Mouse (Mus musculus): ENCODE results near the gene Mkrn2os. TPM values are rescaled to one million over a fixed set of nuclear protein-coding genes. Genes with fewer than 3 reads are reported as not detected.

The Mkrn2os gene
- polyA plus RNA-seq, 3 experiments from 2014 or later, result 0.48 to 0.52 TPM; not detected in 1

- ATAC-seq, result no peak
Observed at GRCm38 (mm10) chr6:115582328-115583115, 9.9 kb downstream of the Mkrn2os start.

GRCm38 (mm10) chr6:115580810-115581209 lies 11.6 kb downstream of the Mkrn2os start:
- peak; percentile 8 for ATAC-seq

GRCm38 (mm10) chr6:115577941-115578340 lies 14.4 kb downstream of the Mkrn2os start:
- ATAC-seq, result peak; percentile 63

DNA sequence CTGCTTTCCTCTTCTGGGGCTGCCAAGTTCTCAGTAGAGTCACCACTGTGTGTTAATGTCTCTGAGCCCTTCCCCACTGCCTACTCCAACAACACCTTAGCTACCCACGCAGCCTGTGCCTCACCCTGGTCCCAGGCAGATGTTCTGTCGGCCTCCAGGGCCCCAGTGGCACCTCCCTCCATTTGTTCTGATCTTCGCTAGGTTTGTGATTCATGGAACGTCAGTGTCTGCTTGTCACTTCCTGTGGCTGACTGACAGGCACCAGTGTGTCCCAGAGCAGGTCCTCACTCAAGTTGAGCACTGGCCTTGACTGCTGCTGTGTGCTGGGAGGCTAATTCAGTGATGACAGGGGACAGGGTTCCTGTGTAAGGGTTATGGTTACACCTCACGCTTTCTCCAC lies 15.0 kb downstream of the Mkrn2os start:
- peak; percentile 73 for ATAC-seq

DNA sequence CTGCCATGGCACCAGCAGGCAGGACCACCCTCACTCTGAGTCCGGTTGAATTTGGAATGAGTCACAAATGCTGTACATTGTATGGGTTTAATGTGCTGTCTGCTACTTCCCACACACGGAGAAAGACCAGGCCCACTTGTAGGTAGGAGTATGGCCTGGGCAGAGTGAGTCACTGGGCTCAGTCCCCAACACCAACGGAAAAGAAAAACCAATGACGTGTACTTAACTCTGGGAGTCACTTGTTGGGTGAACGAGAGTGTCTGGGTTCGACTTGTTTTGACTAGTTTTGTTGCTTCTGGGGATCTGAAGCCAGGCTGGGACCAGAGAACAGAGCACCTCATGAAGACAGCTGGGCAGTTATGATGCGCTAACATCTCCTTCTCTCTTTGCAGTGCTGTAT lies 18.2 kb downstream of the Mkrn2os start:
- peak; percentile 41 for ATAC-seq

GRCm38 (mm10) chr6:115565479-115566045 lies 26.8 kb downstream of the Mkrn2os start:
- no peak for ATAC-seq

GRCm38 (mm10) chr6:115559651-115560632 lies 32.4 kb downstream of the Mkrn2os start:
- ATAC-seq, result no peak

DNA sequence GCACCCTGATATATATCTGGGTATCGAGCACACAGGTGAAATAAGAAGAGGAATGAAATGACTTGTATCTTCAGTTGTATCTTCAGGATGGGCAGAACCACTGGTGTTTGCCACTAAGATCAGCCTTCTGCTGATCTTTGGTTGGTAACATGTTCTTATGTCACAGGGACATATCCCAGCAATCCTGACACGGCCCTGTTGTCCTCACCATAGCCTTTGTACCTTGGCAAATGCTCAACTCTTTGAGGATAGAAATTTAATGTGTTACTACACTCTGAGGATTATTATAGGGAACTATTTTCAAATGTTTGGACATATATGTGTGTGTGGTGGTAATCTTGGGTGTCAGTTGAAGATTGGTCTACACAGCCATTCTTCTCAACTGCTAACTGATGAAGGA lies 34.2 kb downstream of the Mkrn2os start:
- no peak for ATAC-seq

DNA sequence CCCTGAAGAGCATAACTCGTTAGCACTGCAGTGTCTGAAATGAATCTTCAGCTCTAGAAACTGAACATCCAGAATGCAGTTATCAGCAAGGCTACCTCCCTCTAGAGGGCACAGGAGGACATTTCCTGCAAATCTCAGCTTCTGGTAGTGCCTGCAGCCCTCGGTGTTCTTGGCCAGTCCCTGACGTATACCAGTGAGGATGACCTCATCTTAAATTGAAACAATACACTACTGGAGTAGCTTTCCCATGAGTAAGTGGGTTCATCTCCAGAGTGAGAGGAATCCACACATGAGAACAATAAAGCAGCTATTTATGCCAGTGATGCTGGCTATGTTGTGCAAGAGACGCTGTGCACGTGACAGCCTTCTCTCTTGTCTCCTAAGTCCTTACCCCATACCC lies 36.9 kb downstream of the Mkrn2os start:
- ATAC-seq, result no peak

DNA sequence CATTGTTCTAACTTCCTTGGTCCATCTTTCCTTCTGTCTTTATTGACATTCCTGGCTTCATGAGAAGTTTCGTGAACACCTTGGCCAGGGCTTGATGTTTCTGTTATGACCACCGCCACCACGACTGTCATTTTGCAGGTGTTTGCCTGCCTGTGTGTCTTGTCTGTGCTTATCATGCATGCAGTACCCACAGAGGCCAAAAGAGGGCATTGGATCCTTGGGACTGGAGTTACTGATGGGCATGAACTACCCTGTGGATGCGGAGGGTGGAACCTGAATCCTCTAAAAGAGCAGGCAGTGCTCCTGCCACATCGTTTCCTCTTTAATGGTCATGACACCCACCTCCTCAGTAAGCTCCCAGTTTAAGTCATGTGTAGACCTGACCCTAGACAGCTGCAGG lies 46.1 kb downstream of the Mkrn2os start:
- no peak for ATAC-seq

GRCm38 (mm10) chr6:115544442-115544970 lies 47.9 kb downstream of the Mkrn2os start, which contains the start of gene Tsen2:
Gene Tsen2, plus strand, starts transcription at chr6:115544664.
- ATAC-seq, result peak; percentile 95

DNA sequence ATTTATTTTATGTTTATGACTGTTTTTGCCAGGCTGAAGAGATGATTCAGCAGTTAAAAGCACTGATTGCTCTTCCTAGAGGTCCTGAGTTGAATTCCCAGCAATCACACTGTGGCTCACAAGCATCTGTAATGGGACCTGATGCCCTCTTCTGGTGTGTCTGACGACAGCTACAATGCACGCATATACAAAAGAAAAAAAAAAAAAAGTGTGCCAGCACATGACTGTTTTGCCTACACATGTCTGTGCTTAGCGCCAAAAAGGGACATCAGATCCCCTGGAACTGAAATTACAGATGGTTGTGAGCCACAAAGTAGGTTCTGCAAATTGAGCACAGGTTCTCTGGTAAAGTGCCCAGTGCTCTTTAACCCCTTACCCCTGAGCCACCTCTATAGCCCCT lies 50.0 kb downstream of the Mkrn2os start:
- ATAC-seq, result no peak

DNA sequence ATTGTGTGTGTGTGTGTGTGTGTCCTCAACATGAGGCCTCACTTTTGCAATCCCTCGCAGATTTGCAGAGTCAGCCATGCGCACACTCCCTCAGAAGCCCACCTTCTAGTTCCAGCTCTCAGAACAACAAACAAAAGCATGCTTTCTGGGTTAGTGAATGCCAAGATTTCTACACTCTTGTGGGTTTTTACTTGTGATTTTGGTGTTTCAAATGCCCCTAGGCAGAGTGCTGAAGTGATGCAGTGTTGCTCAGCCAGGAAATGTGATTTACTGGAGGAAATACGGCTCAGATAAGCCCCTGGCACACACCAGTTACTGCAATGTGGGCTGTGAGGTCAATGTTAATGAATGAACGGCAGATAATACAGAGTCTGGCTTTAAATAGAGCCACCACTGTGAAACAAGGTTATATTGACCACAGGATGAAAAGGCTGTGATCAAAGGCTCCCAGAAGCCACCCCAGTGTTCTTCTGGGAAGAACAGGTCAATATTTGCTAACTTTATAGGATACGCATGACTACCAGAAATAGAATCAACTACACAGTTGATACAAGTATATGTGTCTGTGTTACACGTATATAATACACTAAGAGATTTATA lies 50.6 kb downstream of the Mkrn2os start:
- no peak for ATAC-seq

GRCm38 (mm10) chr6:115538645-115539429 lies 53.5 kb downstream of the Mkrn2os start:
- ATAC-seq, result peak; percentile 93

GRCm38 (mm10) chr6:115536169-115536568 lies 56.2 kb downstream of the Mkrn2os start:
- ATAC-seq, result no peak

- no peak for ATAC-seq
Observed at GRCm38 (mm10) chr6:115534617-115535016, 57.8 kb downstream of the Mkrn2os start.

Other genes with a start within 250 kb of the Mkrn2os start
- gene Pparg, start 231.6 kb downstream of the Mkrn2os start, polyA plus RNA-seq (2017; shearing (Covaris generic)), result under 1 TPM; 0.43 to 0.99 (median 0.54) TPM
- 10 to 100 TPM in 2 of 3 experiments, 1 to 10 TPM in 1; 9.1 to 17.4 (median 14.2) TPM for gene Tsen2, start 47.9 kb downstream of the Mkrn2os start, polyA plus RNA-seq (2017; shearing (Covaris generic))
- 10 to 100 TPM; 35.2 to 43.6 (median 37.2) TPM for gene Mkrn2, start 9.3 kb upstream of the Mkrn2os start, polyA plus RNA-seq (2017; shearing (Covaris generic))
- gene Raf1, start 84.1 kb upstream of the Mkrn2os start, polyA plus RNA-seq (2017; shearing (Covaris generic)), result 10 to 100 TPM; 52.6 to 72.0 (median 66.5) TPM
- not detected for gene Tmem40, start 169.8 kb upstream of the Mkrn2os start, polyA plus RNA-seq (2017; shearing (Covaris generic))
- gene Cand2, start 182.0 kb upstream of the Mkrn2os start, polyA plus RNA-seq (2017; shearing (Covaris generic)), result 1 to 10 TPM; 2.3 to 4.8 (median 3.7) TPM
- gene Rpl32, start 216.2 kb upstream of the Mkrn2os start, polyA plus RNA-seq (2017; shearing (Covaris generic)), result 1,000 to 10,000 TPM; 4,797 to 7,885 (median 7,790) TPM
- gene Efcab12, start 245.8 kb upstream of the Mkrn2os start, polyA plus RNA-seq (2017; shearing (Covaris generic)), result under 1 TPM in 2 of 3 experiments, not detected in 1; 0.31 to 0.47 TPM

Measured in inflammation-experienced regulatory T-cells, adult 6 months (primary cell).